Mouse (Mus musculus): Measurements from ENCODE around the gene Gng7. TPM values are rescaled to one million over a fixed set of nuclear protein-coding genes. Genes with fewer than 3 reads are reported as not detected.

Gng7 gene
- total RNA-seq, 2 experiments from 2014 or later, result 166 to 173 TPM

DNA sequence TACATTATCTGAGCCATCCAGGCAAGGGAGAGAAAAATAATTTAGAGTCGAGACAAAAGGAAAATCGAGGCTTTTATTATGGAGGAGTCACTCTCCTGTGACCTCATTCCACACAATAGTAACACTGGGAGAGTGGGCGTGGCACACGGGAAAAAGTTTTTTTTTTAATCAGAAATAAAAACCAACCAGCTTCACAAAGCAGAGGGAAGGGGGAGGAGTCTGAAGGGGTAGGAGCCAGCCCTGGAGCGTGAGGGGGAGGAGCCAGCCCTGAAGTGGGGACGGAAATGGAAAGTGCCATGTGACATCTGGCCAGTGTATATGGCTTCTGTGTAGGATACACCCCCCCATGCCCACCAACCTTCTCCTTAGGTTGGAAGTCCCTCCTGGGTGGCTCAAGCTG lies 66.2 kb downstream of the Gng7 start:
- DNase-seq (ENCODE audit: low spot score in 2 of 2), result no peak

DNA sequence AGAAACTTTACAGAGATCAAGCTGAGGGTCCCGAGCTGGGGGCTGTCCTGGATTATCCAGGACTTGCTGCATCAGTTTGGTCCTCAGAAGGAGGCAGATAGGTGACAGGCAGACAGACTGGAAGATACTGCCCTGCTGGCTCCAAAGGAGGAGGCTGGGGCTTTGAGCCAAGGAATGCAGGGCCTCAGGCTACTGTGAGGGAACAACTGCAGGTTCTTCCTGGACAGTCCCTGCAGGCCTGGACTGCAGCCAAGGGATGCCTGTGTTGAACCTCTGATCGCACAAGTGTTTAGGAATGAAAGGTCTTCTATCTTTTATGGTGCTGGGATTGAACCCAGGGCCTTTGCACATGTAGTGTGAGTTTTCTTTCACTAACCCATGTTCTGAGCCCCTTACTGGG lies 66.9 kb downstream of the Gng7 start:
- DNase-seq (ENCODE audit: low spot score in 2 of 2), result no peak

DNA sequence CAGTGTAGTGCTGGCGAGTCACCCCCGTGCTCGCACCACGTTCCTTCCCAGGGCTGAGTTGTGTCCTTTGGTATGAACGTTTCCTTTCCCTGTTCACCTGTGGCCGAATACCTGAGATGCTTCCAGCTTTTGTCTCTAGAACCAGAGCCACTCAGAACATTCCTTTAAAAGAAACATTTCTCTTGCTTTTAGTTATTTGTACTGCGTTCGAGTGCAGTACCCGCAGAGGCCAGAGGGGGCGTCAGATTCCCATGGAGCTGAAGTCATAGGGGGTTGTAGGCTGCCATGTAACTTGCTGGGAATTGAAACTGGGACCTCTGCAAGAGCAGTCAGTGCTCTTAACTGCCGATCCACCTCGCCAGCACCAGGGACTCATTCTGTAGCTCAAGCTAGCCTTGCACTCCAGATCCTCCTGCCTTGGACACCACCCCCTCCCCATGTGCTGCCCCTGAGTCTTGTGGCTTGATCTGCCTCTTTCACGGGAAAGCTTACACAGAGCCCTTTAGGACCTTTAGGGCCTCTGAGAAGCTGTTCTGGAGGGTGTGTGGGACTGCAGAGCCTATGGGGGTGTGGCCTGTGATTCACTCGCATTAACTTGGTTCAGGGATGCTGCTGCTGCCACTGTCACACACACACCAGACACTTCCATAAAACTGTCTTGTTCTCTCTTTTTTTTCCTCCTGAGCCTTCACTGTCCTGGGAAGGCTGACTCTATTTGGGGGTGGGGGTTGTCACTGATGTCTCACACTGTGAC lies 67.9 kb downstream of the Gng7 start:
- DNase-seq (ENCODE audit: low spot score in 2 of 2), result no peak

DNA sequence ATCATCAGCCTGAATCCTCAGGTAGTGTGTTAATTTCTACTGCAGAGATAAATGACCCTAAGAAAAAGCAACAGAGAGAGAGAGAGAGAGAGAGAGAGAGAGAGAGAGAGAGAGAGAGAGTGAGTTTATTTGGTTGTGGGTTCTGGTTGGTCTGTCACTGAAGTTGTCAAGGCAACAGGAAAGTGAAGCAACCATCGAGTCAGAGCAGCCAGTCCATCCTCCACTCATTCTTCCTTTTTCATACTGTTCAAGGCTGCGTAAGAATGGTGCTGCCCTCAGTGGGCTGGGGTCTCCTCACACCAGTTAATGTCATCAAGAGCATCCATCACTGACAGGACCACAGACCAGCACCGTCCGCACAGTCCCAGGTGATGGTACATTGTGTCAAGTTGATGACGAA lies 70.5 kb downstream of the Gng7 start:
- no peak for DNase-seq (ENCODE audit: low spot score in 2 of 2)

DNA sequence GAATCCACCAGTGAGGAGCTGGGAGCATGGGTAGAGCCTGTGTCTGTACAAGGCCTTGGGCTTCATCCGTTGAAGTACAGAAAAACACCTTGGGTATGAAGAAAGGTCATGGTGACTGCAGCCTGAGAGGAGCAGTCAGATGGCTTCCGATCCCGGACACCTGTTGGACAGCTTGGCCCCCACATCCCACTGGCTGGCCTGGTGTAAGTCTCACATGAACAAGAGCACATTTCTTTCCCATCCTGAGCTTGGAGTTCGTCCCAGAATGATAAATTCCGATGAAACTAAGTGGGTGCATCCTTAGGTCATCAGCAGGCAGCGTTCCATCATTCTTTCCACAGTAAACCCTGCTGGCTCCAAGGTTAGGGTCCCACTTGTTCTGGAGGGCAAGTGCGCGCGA lies 71.0 kb downstream of the Gng7 start:
- no peak for DNase-seq (ENCODE audit: low spot score in 2 of 2)

DNA sequence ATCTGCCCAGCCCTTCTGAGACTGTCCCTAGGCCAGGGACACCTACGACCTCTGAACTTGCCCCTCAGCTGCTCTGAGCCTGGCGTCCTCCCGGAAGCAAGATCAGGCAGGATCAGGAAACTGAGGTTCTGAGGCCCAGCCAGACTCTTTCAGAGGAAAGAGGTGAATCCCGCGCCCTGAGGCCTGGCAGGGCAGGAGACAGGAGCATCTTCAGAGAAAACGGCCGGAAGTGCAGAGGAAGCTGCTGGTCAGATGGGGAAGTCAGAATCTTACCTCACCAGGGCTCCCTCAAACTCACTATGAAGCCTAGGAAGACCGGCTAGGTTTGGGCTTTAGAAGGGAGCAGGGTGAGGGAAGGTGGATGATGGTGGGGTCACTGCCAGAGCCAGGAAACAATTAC lies 71.8 kb downstream of the Gng7 start:
- DNase-seq (ENCODE audit: low spot score in 2 of 2), result no peak

DNA sequence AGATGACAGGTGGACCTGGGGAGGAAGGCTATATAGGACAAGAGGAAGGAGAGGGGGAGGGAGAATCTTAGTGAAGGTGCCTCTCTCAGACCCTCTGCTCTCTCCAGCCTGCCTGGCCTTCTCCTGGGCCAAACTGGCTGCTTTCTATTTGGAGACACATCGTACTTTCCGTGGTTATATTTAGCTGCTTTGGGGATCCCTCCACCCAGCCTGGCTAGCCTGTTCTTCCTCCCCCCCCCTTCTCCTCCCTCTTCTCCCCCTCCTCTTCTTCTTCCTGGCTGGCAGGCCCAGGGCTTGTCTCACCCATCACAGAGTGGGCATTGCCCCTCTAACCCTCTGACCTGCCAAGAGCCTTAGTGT lies 73.8 kb downstream of the Gng7 start:
- DNase-seq (ENCODE audit: low spot score in 2 of 2), result no peak

DNA sequence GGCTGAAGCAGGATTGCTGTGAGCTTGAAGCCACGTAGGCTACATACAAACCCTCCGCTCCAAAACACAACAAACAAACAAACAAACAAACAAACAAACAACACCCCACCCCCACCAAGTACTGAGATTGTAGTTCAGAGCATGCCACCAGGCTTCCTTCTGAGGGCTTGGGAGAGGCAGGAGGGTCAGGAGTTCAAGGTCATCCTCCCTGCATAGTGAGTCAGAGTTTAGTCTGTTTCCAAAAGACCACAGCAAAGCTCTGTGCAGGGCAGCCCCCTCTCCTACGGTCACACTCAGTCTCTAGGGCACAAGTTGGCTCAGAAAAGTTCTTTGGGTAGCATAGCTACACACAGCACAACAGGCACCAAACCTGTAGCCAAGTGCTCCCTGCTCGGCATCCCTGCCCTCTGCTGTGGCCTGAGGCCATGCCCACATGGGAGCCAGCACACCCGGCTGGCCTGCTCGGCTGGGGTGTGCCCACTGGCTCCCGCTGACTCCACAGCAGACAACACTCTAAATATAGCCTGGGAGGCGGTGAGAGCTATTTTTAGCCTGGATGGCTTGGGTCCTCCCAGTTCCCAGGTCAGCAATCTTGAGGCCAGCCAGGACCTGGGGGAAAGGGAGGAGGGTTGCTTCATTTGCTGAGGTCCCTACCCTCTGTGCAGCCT lies 74.3 kb downstream of the Gng7 start:
- no peak for DNase-seq (ENCODE audit: low spot score in 2 of 2)

DNA sequence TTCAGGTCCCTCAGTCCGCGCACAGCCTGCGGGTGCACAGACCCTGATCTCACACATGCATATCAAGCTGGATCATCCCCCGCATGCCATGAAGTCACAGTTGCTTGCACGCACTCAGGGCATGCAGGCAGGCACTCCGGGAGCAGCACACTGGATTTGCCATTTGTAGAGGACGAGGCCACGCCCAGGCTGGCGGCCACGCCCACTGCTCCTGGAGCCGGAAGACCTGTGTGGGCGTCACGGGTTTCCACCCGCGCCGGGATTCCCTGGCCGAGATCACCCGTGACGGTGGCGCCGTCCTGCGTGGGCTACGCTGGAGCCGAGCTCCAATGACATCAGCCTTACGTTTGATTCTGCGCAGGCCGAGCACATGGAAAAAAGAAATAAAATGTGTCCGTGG lies 75.1 kb downstream of the Gng7 start:
- DNase-seq (ENCODE audit: low spot score in 2 of 2), result peak; percentile 58 to 79

DNA sequence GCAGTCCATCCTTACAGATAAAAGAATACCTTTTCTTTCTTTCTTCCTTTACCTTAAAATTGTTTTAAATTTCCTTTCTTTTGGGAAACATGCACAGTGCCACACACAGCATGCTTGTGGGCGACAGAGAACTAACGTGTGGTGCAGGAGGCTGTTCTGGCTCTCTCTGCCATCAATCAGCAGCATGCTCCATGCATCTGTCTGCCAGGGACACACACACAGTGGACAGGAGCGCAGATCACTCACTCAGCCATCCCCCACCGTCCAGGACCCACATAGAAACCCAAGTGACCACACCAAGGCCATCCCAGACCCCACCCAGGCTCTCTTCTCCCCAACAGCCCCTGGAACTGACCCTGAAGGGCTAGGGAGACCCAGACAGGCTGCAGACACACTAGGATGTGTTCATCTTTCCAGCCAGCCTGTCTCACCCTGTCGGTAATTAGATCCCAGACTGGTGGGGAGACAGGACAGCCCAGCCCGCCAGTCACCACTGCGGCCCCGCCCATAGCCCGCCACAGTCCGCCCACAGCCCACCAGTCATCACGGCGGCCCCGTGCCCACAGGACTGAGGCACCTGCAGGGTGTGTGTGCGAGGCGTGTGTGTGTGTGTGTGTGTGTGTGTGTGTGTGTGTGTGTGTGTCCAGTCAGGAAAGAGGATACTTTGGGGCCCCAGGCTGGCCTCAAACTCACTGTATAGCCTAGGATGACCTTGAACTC lies 75.8 kb downstream of the Gng7 start:
- DNase-seq (ENCODE audit: low spot score in 2 of 2), result no peak

DNA sequence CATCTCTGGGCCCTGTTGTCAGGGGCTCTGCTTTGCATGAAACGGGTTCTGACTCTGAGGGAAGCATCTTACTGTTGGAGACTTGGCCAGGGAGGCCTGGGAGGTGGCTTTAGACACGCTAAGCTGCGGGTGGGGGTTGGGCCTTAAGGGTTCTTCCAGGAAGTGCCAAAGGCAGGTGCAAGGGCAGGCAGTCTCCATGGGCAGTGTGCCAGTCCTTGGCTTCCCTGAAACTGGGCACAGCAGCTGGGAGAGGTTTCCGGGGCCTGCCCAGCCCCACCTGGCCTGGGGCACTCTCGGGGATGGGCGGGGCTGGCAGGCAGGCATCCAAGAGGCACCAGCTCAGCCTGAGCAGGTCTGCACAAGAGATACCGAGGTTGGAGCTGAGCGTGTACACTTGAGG lies 77.1 kb downstream of the Gng7 start:
- DNase-seq (ENCODE audit: low spot score in 2 of 2), result no peak

DNA sequence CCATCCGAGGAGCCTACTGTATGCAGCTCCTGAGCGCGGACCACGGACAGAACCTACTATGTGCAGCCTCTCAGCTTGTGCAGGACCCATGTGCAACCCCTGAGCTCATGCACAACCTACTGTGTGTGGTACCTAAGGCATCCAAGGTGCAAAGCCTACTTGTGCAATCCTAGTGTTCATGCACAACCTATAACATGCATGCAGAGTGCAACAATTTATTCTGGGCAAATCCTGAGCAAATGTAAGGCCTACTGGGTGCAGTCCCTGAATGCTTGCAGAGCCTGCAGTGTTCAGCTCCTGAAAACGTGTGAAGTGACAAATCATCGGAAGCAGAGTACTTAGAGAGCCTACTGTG lies 78.0 kb downstream of the Gng7 start:
- DNase-seq (ENCODE audit: low spot score in 2 of 2), result no peak

DNA sequence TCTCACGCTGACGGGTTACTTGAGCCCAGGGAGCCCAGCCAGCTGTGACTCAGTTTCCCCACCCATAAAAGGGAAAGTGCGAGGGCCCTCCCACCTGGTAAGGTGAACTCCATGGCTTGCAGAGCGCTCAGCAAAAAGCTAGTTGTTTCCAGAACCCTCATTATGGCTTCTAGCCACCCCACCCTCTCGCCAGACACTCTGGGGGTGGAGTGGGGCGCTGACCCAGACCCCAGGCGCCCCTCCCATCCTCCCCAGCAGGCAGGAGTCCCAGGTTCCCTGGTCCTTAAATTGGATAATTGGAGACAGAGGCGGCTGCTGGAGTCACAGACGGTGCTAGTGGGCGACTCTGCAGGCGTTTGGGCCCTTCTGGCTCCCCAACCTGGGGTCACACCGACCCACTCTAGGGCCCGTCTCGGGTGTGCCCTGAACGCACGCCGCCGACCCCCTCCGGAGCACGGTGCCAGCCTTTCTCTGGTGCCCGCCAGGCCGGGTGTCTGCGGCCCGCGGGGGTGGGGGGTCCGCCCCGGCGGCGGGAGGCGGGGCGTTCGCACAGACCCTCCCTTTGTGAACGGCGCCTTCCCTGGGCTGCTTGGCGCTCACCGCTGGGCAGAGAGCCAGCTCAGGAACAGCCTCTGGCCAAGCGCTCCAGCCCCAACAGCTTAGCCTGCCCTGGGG lies 78.5 kb downstream of the Gng7 start:
- no peak for DNase-seq (ENCODE audit: low spot score in 2 of 2)

DNA sequence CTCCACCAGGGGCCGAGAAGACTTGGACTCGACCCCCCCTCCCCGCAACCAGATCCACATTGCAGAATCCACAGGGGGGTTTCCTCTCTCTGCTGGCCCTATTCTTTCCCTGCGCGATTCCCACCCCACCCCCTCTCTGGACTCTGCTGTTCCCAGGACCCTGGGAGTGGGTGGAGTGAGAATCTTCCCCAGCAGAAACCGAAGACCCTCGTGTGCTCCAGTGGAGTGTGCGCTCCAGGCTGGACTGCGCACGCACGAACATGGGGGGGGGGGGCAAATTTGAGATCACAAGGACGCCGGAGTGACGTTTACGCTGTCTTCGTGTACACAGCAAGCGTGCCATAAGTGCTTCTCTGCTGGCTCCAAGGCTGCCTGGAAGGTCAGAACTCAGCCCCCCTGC lies 79.0 kb downstream of the Gng7 start:
- DNase-seq (ENCODE audit: low spot score in 2 of 2), result no peak

DNA sequence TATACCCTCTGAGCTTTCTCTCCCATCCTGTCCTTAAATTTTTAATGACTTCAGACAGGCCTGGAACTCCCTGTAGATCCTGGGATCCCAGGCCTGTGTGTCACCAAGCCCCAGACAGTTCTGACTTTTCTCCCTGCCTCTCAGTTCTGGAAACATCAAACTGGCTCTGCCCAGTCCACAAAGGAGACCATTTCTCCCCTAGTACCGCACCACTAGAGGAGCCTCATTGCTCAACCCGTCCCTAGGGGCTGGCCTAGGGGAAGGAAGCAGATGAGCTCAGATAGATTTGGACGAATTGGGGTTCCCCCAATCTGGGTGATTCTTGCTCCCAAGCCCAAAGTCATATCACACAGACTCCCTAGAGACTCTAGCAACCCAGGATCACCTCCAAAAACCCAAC lies 79.5 kb downstream of the Gng7 start:
- no peak for DNase-seq (ENCODE audit: low spot score in 2 of 2)

DNA sequence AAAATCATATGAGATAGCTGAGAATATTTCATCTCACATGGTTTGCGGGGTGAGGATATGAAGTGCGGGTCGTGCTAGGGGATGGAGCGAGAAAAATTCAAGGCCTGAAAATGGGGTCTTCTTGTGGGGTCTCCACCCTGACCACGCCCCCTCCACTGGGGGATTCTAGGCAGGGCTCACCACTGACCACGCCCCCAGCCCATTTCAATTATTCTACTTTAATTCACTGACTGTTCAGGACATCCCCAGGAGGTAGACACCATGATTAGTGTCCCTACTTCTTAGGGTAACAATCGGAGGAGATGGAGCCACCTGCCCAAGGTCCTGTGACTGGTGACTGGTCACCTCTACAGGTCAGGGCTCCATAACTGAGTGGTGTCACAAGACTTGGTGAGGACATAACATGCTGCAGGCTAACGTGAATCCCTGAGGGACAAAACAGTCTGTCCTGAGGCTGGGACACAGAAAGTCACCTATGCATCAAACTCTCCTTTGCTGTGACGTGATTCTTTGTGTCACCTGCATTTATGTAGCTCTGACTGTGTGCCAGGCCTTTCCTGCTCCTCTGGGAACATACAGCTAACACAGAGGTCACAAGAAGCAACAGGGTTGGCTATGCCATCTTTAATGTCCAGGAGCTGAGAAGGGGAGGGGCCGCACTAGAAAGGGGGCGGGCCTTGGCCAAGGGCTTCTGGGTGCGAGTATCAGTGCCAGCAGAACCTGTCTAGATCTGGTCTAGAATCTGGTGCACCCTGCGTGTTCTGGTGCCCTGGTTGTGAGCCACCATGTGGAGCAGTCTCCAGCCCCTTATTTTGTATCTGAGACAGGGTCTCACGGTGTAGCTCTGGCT lies 80.4 kb downstream of the Gng7 start:
- no peak for DNase-seq (ENCODE audit: low spot score in 2 of 2)

DNA sequence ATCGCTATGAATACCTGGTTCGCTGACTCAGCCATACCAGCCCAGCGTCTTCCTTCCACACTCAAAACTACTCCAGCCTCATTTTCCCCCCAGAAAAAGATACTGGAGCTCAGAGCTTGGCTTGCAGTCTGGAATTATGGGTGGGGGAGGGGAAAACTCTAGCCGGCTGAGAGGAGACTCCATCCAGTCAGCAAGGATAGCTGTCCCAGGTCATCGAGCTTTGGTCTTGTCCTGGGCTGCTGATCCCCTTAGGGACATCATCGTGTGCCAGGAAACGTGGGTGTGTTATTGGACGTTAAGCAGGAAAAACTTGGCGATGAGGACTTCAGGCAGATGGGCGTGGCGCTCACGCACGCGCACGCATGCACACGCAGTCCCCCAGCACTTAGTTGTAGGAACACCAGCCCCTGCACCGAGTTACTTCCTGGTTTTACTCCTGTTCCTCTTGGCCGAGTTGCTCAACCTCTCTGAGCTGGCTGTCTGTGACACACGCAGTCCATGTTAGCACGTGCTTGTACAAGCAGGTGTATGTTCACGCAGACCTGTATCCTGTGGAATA lies 81.2 kb downstream of the Gng7 start:
- no peak for DNase-seq (ENCODE audit: low spot score in 2 of 2)

DNA sequence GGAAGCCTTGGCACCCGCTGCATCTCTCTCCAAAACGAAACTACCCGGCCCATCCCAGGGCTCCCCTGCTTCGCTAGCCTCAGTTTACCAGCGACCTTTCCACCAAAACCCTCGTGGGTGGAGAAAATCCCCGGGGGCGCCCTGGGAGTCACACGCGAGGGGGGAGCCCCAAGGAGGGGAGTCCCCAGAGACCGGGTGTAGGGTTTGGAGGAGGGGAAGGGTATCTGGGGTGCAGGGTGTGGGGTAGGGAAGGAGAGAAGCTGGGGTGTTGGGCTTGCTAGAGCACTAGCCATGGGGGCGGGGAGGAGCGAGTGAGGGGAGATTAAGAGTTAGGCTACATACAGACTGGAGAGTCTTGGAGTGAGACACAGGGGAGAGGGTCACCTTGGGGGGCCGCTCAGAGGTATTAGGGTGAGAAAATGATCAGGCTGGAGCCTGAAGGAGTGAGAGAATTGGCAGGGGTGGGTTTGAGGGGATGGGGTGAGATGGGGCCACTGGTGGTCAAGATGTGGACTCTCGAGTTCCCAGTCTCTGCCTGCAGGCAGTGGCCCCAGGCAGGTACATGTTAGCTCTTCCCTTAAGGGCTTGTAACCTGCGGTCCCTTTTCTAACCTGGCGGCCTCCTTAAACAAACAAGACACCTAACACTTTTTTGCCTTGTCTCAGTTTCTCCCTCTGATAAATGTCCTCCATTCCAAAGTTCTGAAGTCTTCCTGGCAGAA lies 81.9 kb downstream of the Gng7 start:
- DNase-seq (ENCODE audit: low spot score in 2 of 2), result no peak

DNA sequence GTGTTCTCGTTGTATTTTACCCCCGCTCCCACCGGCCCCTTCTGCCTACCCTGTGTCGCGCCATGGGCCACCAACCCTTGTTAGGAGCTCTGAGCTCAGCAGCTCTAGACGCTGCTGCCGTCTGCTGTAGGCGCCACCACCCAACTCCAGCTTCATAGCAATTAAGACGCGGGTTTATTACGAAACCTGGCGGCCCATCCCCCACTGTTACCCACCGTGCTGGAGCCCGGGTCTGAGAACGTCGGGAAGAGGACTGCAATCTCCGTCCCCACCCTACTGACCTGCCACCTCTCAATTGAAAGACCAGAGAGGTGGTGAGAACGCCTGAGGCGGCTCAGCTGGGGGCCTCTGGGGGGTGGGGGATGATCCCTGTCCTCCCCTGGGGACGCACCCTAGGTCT lies 82.5 kb downstream of the Gng7 start:
- DNase-seq (ENCODE audit: low spot score in 2 of 2), result no peak

DNA sequence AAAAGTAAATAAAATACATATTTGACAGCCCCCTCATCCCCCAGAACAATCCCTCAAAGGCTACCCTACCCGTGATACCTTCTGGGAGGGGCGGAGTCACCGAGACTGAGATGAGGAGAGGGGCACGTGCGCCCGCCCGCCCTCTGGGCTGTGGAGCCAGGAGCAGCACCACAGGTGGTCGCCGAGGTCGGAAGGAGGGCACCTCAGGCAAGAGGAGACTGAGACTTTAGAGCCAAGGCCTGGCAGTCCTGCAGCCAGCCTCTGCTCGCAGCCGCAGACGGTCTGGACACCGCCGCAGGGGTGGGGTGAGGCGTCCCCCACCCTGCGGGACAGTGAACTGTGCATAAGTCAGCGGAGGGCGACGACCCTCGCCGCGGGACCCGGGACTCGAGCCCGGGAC lies 83.0 kb downstream of the Gng7 start:
- DNase-seq (ENCODE audit: low spot score in 2 of 2), result no peak

Data from layer of hippocampus, adult 18-20 months (tissue).